Mouse (Mus musculus) cortical plate, adult 2 months (tissue): Measurements from ENCODE around the gene Trappc13. TPM values are rescaled to one million over a fixed set of nuclear protein-coding genes. Genes with fewer than 3 reads are reported as not detected.
A peak's percentile ranks its signal among the peaks of the same experiment; 100 is the strongest.

Experiments
- H3K27ac ChIP-seq: fragments of 200-500 bp; 2 replicates; pipeline ENCODE4 v1.5.1; 2012; ENCODE audit warnings: low read length, control low read depth, inconsistent platforms; ENCODE audit not compliant: insufficient read depth
- H3K4me1 ChIP-seq: fragments of 200-500 bp; 2 replicates; pipeline ENCODE4 v1.6.1; 2011; ENCODE audit warnings: low read length; ENCODE audit not compliant: control insufficient read depth, insufficient read depth
- H3K4me3 ChIP-seq: fragments of 200-500 bp; 2 replicates; pipeline ENCODE4 v1.5.1; 2011; ENCODE audit warnings: mild to moderate bottlenecking, low read length, control low read depth; ENCODE audit not compliant: insufficient read depth
- CTCF ChIP-seq: fragments of 200-500 bp; IDR thresholded peaks from 2 replicates; pipeline ENCODE4 v1.5.1; 2011; ENCODE audit warnings: mild to moderate bottlenecking, control low read depth, low read length; ENCODE audit not compliant: insufficient read depth; ENCODE audit errors: extremely low read depth
- POLR2A ChIP-seq: fragments of 200-500 bp; IDR thresholded peaks from 2 replicates; pipeline ENCODE4 v1.6.1; 2011; ENCODE audit warnings: mild to moderate bottlenecking, low read length, control low read depth; ENCODE audit not compliant: insufficient read depth; ENCODE audit errors: extremely low read depth
- polyA plus RNA-seq: library from polyadenylated mRNA; depleted of rRNA; stranded (reverse); fragments of >200 nt; gene quantifications from 2 replicates; pipeline ENCODE4 v1.2.3, GENCODE M21; 2012

The Trappc13 gene
- polyA plus RNA-seq, 1 experiment: 27.5 TPM

GRCm38 (mm10) chr13:104122078-104122840, 56.0 kb downstream of the Trappc13 start:
- Histone ChIP-seq H3K4me1 (no peaks in the 10 kb centered on the region; the same call in 1 of the 2 replicates), H3K4me3 (no peak overlapping the region), H3K27ac (no peak overlapping the region)
- TF ChIP-seq POLR2A (no peak), CTCF (no peak)

GRCm38 (mm10) chr13:104114827-104115226, 63.4 kb downstream of the Trappc13 start:
- Histone ChIP-seq H3K4me1 (peaks cover 7% of the 10 kb centered on the region), H3K27ac (no peak overlapping the region), H3K4me3 (no peak overlapping the region)
- no peak for TF ChIP-seq CTCF
- TF ChIP-seq POLR2A: no peak

DNA sequence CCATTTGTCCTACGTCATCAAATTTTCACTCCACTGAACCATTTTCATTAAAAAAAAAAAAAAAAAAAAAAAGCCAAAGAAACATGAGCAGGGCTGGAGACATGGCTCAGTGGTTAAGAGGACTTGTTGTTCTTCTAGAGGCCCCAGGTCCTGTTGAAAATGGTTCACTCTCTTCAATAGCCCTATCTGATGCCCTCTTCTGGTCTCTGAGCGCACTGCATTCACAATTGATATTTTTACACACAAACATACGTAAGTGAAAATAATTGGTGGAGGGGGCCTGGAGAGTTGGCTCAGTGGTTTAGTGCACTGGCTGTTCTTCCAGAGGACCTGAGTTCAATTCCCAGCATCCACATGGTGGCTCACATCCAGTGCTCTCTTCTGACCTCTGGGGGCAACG, 64.5 kb downstream of the Trappc13 start:
- Histone ChIP-seq H3K27ac (no peak overlapping the region), H3K4me1 (peaks cover 7% of the 10 kb centered on the region), H3K4me3 (no peak overlapping the region)
- TF ChIP-seq CTCF: no peak
- no peak for TF ChIP-seq POLR2A

- Histone ChIP-seq H3K4me1 (peaks cover 7% of the 10 kb centered on the region), H3K4me3 (peak overlapping the region; percentile 98), H3K27ac (peak overlapping the region; percentile 67)
- TF ChIP-seq POLR2A (peak; percentile 26; the same call in 1 of the 2 replicates), CTCF (no peak)
These were observed 65.9 kb downstream of the Trappc13 start for GRCm38 (mm10) chr13:104112266-104112900.

DNA sequence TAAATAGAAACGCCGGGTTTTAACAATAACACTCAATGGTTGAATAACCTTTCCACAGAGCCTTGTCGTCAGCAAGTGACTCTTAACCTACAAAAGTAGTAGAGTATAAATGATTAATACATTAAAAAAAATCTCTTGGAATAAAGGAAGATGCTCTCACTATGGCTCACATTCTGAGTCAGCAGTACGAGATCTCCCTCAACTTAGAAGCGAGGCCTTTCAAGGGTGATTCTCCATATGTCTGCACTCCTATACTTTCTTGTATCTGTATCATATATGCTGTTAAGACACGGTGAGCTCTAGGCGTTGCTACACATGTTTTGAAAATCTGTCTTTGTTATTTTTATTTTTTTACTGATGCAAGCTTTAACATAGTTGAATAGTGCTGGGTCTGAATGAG, 67.7 kb downstream of the Trappc13 start:
- TF ChIP-seq CTCF: no peak
- no peak for TF ChIP-seq POLR2A
- H3K4me3 ChIP-seq: peak overlapping the region; percentile 98
- H3K4me1 ChIP-seq: peaks cover 5% of the 10 kb centered on the region
- no peak overlapping the region for H3K27ac ChIP-seq

GRCm38 (mm10) chr13:104109816-104110521, 68.3 kb downstream of the Trappc13 start:
- TF ChIP-seq CTCF: no peak
- TF ChIP-seq POLR2A: no peak
- H3K4me3 ChIP-seq: peak overlapping the region; percentile 98
- H3K4me1 ChIP-seq: peaks cover 3% of the 10 kb centered on the region; the same call in 1 of the 2 replicates
- H3K27ac ChIP-seq: peak overlapping the region; percentile 92

GRCm38 (mm10) chr13:104109288-104109815, 68.9 kb downstream of the Trappc13 start, which contains the start of the genes Nln and Sgtb:
Gene Nln (minus strand): TSS chr13:104109614.
Gene Sgtb (plus strand): TSS chr13:104109741.
- Histone ChIP-seq H3K27ac (peak within 1 kb of the TSS; percentile 94), H3K4me3 (peak within 1 kb of the TSS; percentile 98), H3K4me1 (peaks cover 3% of the 10 kb centered on the region; the same call in 1 of the 2 replicates)
- TF ChIP-seq POLR2A: peak; percentile 71; the same call in 1 of the 2 replicates
- TF ChIP-seq CTCF: no peak

DNA sequence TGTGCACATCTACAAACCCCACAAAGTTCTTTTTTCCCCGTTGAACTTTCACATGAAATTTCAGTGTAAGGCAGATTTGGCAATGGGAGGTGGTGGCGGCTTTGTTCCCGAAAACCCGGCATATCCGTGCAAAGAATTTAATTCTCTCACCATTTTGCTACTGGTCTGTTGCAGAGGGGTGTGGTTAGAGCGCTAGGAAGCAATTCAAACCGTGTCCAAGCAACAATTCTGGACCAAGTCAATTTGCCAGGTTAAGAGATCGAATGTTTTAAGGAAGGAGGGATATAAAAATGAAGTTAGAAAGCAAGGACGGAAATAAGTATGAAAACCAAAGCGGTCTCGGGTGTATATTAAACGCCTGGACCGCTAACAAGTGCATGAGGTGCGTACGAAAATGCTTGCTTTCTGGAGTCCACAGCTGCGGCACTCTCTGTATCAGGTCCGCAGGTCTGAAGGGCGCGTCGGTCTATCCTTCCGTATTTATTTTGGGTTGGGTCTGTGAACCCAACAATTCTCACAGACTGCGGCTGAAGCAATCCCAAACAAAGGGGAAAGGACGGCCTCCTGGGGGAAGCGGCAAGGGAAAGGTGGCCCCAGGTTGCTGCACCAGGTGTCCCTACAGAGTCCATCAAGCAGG, 69.5 kb downstream of the Trappc13 start:
- Histone ChIP-seq H3K4me1 (peaks cover 3% of the 10 kb centered on the region; the same call in 1 of the 2 replicates), H3K4me3 (peak overlapping the region; percentile 98), H3K27ac (peak overlapping the region; percentile 94)
- TF ChIP-seq CTCF (no peak), POLR2A (no peak)
